Mouse (Mus musculus): Measurements from ENCODE around the gene Lrrc55. TPM values are rescaled to one million over a fixed set of nuclear protein-coding genes. Genes with fewer than 3 reads are reported as not detected.

Gene Lrrc55
- polyA plus RNA-seq, 1 experiment from 2014 or later = 0.20 TPM

DNA sequence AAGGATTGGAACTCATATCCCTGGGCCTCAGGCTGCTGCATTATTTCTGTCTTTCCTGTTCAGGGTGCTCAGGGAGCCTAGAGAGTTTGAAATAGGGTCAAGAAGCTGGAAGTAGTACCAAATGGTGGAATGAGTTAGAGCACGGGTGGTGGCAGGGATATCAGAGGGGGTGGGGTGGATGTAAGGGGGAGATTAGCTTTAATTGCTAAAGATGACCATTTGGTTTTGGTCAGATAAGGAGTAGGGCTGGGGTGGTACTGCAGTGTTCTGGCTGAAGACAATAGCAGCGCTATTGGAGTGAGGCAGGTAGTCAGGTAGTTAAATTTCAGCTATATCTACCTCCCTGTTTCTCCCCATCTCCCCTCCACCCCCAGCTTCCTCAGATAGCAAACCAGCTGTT, 65.8 kb downstream of the Lrrc55 start:
- Histone ChIP-seq H3K27ac (ENCODE audit: low read length) (peak overlapping the region; percentile 77), H3K36me3 (ENCODE audit: control insufficient read depth, insufficient read depth, low read length) (no peaks in the 10 kb centered on the region), H3K9me3 (ENCODE audit: control insufficient read depth, low read length) (no peaks in the 10 kb centered on the region), H3K9ac (ENCODE audit: low read length) (no peak overlapping the region), H3K4me1 (replicated peaks; ENCODE audit: control insufficient read depth, insufficient read depth, low read length) (no peaks in the 10 kb centered on the region), H3K4me3 (ENCODE audit: low read length) (no peak overlapping the region), H3K27me3 (ENCODE audit: control insufficient read depth, insufficient read depth, low read depth, low read length) (no peaks in the 10 kb centered on the region), H3K4me2 (ENCODE audit: low read depth, low read length) (no peak overlapping the region)
- ATAC-seq (ENCODE audit: low read depth) = no peak
- 25% methylated on average over 2 of the region's 2 CpGs for WGBS

DNA sequence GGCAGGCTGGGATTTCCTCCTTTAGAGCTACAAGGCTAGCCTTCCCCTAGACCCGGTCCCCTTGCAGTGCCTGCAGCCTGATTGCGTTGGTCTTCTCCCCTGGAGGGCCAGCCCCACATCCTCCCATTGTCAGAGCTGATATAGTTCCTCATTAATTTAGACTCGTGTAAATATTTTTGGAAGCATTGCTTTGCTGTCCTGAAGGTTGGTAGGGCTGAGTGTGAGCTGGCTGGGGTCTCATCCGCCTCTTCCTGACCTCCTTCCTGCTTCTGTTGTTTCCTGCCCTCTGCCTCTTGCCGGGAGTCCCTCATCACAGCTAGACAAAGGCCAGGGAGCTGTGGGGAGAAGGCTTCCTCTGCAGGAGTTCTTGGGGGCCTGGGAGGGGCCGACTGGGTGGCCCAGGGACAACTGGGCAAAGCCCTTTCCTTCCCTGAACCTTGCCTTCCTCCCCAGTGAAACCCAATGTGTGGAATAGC, 67.5 kb downstream of the Lrrc55 start:
- Histone ChIP-seq H3K27me3 (ENCODE audit: control insufficient read depth, insufficient read depth, low read depth, low read length) (no peaks in the 10 kb centered on the region), H3K27ac (ENCODE audit: low read length) (peak overlapping the region; percentile 77), H3K4me2 (ENCODE audit: low read depth, low read length) (no peak overlapping the region), H3K36me3 (ENCODE audit: control insufficient read depth, insufficient read depth, low read length) (no peaks in the 10 kb centered on the region), H3K9me3 (ENCODE audit: control insufficient read depth, low read length) (no peaks in the 10 kb centered on the region), H3K9ac (ENCODE audit: low read length) (no peak overlapping the region), H3K4me1 (replicated peaks; ENCODE audit: control insufficient read depth, insufficient read depth, low read length) (no peaks in the 10 kb centered on the region), H3K4me3 (ENCODE audit: low read length) (no peak overlapping the region)
- WGBS = 23% methylated on average over 6 of the region's 6 CpGs
- peak; percentile 86 for ATAC-seq (ENCODE audit: low read depth)

DNA sequence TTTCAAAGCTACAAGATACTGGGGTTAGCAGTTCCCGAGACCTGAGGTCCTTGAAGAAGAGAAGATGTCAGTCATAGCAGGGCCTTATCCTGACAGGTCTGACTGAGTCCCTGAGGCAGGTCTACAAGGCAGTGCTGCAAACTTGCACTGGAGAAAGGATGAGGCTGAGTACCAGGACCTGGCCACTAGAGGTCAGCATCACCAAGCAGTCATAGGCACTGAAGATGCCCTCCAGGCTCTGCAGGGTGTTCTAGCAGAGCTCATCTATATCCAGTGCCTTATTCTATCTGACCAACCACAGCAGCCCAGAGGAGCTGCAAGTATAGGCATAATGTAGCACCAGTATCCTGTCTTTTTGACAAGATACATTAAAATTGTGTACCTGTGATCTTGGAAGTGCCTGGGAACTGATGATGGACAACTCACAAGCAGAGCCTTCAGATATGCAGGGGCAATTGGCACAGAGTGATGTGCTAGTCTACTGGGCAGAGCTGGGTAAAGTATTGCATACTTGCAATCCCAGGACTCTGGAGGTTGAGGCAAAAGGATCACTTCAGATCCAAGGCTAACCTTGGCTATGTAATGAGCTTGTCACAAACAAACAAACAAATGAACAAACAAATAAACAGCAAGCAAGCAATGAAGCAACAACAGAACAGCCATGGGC, 73.0 kb downstream of the Lrrc55 start:
- Histone ChIP-seq H3K4me3 (ENCODE audit: low read length) (no peak overlapping the region), H3K4me1 (replicated peaks; ENCODE audit: control insufficient read depth, insufficient read depth, low read length) (no peaks in the 10 kb centered on the region), H3K27me3 (ENCODE audit: control insufficient read depth, insufficient read depth, low read depth, low read length) (no peaks in the 10 kb centered on the region), H3K27ac (ENCODE audit: low read length) (no peak overlapping the region), H3K36me3 (ENCODE audit: control insufficient read depth, insufficient read depth, low read length) (no peaks in the 10 kb centered on the region), H3K9ac (ENCODE audit: low read length) (no peak overlapping the region), H3K4me2 (ENCODE audit: low read depth, low read length) (no peak overlapping the region), H3K9me3 (ENCODE audit: control insufficient read depth, low read length) (no peaks in the 10 kb centered on the region)
- peak; percentile 82 for ATAC-seq (ENCODE audit: low read depth)
- WGBS = 22% methylated on average over 1 of the region's 1 CpGs

DNA sequence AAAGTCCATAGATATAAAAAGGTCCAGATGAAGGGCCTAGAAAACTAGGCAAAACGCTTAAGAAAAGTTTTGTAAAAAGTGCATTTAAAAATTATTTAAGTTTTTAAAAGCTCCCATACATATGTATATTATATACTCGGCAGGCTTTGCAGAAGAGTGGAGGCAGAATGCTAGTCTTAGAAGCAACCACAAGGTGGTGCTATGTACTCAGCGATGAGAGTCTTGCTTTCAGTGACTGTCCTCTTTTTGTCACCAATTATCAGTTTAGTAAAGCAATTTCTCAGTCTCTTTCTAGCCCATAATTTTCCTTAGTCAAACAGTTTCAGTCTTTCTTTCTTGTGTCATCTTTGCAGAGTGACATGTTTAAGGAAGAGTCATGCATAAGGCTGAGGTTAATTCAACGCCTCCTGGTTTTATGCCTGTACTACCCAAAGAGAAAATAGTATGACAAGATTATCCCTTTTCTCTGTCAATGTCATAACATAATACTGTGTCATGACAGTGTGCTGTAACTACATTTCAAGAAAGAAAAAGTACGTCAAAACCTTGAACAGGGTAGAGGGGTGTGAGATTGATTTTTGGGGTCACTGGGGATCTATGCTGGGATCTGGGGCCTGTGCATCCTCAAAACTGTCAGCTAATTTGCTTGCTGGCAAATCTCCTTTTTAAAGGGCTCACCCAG, 73.7 kb downstream of the Lrrc55 start:
- Histone ChIP-seq H3K9ac (ENCODE audit: low read length) (no peak overlapping the region), H3K4me2 (ENCODE audit: low read depth, low read length) (no peak overlapping the region), H3K27me3 (ENCODE audit: control insufficient read depth, insufficient read depth, low read depth, low read length) (no peaks in the 10 kb centered on the region), H3K4me1 (replicated peaks; ENCODE audit: control insufficient read depth, insufficient read depth, low read length) (no peaks in the 10 kb centered on the region), H3K4me3 (ENCODE audit: low read length) (no peak overlapping the region), H3K27ac (ENCODE audit: low read length) (no peak overlapping the region), H3K9me3 (ENCODE audit: control insufficient read depth, low read length) (no peaks in the 10 kb centered on the region), H3K36me3 (ENCODE audit: control insufficient read depth, insufficient read depth, low read length) (no peaks in the 10 kb centered on the region)
- WGBS = 26% methylated on average over 5 of the region's 5 CpGs
- peak; percentile 68; the same call in 1 of the 2 replicates for ATAC-seq (ENCODE audit: low read depth)

Other genes starting within 250 kb of the Lrrc55 start
- gene Prg2, start 216.7 kb downstream of the Lrrc55 start, polyA plus RNA-seq (2015; fragmentation: Nextera tagmentation; extraction: Ambion mirVana) = 0.78 TPM in 1 of 2 replicates, not detected in the other
- gene Prg3, start 209.0 kb downstream of the Lrrc55 start, polyA plus RNA-seq (2015; fragmentation: Nextera tagmentation; extraction: Ambion mirVana) = not detected in 2 replicates
- gene Ssrp1, start 160.0 kb downstream of the Lrrc55 start, polyA plus RNA-seq (2015; fragmentation: Nextera tagmentation; extraction: Ambion mirVana) = 260 and 271 TPM in 2 replicates
- gene P2rx3, start 159.7 kb downstream of the Lrrc55 start, polyA plus RNA-seq (2015; fragmentation: Nextera tagmentation; extraction: Ambion mirVana) = 0.55 and 0.87 TPM in 2 replicates
- gene Tnks1bp1, start 149.2 kb downstream of the Lrrc55 start, polyA plus RNA-seq (2015; fragmentation: Nextera tagmentation; extraction: Ambion mirVana) = 56.5 and 65.8 TPM in 2 replicates
- gene Aplnr, start 61.0 kb downstream of the Lrrc55 start, polyA plus RNA-seq (2015; fragmentation: Nextera tagmentation; extraction: Ambion mirVana) = 172 and 194 TPM in 2 replicates
- gene Olfr987, start 142.1 kb upstream of the Lrrc55 start, polyA plus RNA-seq (2015; fragmentation: Nextera tagmentation; extraction: Ambion mirVana) = not detected in 2 replicates
- gene Olfr988, start 166.0 kb upstream of the Lrrc55 start, polyA plus RNA-seq (2015; fragmentation: Nextera tagmentation; extraction: Ambion mirVana) = not detected in 2 replicates
- not detected in 2 replicates for gene Olfr992, start 212.3 kb upstream of the Lrrc55 start, polyA plus RNA-seq (2015; fragmentation: Nextera tagmentation; extraction: Ambion mirVana)
- not detected in 2 replicates for gene Olfr993, start 217.7 kb upstream of the Lrrc55 start, polyA plus RNA-seq (2015; fragmentation: Nextera tagmentation; extraction: Ambion mirVana)
- gene Olfr994, start 239.3 kb upstream of the Lrrc55 start, polyA plus RNA-seq (2015; fragmentation: Nextera tagmentation; extraction: Ambion mirVana) = not detected in 2 replicates
- not detected in 2 replicates for gene Olfr995, start 246.4 kb upstream of the Lrrc55 start, polyA plus RNA-seq (2015; fragmentation: Nextera tagmentation; extraction: Ambion mirVana)